Mouse (Mus musculus) CD4-positive, CD25-positive, alpha-beta regulatory T cell, adult 9 weeks (primary cell): ENCODE measurements around the gene Tfeb. TPM values are rescaled to one million over a fixed set of nuclear protein-coding genes. Genes with fewer than 3 reads are reported as not detected.

Source experiments
- polyA plus RNA-seq: library from polyadenylated mRNA; unstranded; fragments of 100-300 nt; shearing (Covaris generic); gene quantifications from one replicate; pipeline ENCODE4 v1.2.1, GENCODE M21; 2017

The Tfeb gene
- polyA plus RNA-seq = 11.1 TPM

GRCm38 (mm10) chr17:47736856-47737255 lies at the start of gene Tfeb:
Gene Tfeb (plus strand): TSS chr17:47737030.

DNA sequence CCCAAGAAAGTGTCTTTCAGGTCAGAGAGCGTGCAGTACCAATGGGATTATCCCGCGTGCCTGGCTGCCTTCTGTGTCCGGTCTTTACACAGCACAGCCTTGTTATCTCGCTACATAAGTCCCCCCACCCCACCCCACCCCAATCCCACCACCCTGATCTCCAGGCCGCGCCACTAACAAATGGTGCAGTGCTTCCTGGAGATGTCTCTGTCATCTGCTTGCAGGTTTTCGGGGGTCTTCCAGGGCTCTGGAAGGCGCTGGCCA lies 48.6 kb upstream of the Tfeb start, which contains the start of gene Tomm6:
Tomm6 (minus strand) TSS at position 43 of the 264 bp plus-strand sequence.

GRCm38 (mm10) chr17:47688608-47689575 lies 47.9 kb upstream of the Tfeb start, which contains the start of gene Frs3:
Gene Frs3 (plus strand): TSS chr17:47689030.

GRCm38 (mm10) chr17:47694442-47694502 lies 42.6 kb upstream of the Tfeb start, which contains the start of gene Gm21981:
Gene Gm21981 (minus strand): TSS chr17:47694455.

DNA sequence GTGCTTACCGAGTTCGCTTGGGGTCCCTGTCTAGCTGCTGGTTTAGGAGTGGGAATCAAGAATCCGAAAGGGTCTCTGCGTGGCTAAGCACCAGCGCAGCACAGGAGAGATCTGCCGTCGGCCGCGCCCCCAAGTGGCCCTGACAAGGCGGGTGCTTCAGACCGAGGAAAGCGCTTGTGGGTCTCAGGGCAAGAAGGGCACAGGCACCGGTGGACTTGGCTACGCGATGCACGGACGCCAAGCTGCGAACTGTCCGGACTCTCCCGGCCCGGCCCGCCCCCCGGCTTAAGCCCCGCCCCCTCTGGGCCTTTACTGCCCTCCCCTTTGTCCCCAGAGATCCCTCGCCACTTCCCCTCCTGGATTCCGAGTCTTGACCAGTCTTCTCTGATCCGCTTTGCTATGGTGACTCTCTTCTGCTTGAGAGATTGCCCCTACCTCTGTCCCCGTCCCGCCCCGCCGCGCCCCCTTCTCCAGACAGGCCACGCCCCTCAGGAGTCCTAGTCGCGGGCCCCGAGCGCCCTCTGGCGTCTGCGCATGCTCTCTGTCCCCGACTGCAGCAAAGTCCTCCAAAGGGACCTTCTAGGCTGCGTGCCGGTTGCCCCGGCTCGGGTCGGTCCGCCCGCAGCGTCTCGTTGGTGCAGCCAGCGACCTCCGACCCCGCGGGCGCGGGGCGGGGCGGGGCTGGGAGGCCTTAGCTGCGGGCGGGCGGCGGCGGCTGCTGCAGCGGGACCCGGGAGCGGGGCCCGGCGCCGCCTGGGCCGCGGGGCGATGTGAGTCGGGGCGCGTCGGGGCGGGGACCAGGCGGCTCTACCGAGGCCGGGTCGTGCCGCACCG lies 42.1 kb upstream of the Tfeb start, which contains the start of gene Prickle4:
Prickle4 (minus strand) TSS at position 234 of the 834 bp plus-strand sequence.

GRCm38 (mm10) chr17:47726566-47726965 lies 10.3 kb upstream of the Tfeb start, which contains the start of gene Pgc:
Gene Pgc (plus strand): TSS chr17:47726842.

DNA sequence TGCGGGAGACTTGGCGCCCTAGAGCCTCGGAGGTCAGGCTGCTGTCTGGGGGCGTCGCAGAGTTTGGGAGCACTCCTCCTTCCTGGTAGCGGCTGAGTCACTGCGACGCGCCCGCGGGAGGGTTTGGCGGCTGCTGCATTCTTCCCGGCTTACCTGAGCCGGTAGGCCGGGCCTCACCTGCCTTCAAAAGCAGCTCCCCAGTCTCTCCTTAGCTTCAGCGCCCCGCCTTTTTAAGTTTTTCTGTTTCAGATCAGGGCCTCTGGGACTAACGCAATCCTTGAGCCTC lies 97.6 kb downstream of the Tfeb start, which contains the start of gene Mdfi:
Mdfi (minus strand) TSS at position 210 of the 286 bp plus-strand sequence.

Other genes starting within 250 kb of the Tfeb start
- 60.2 TPM for gene Taf8, start 234.7 kb upstream of the Tfeb start, polyA plus RNA-seq
- gene Ccnd3, start 232.0 kb upstream of the Tfeb start, polyA plus RNA-seq = 261 TPM
- 19.5 TPM for gene Bysl, start 125.5 kb upstream of the Tfeb start, polyA plus RNA-seq
- gene Med20, start 125.4 kb upstream of the Tfeb start, polyA plus RNA-seq = 45.5 TPM
- 0.29 TPM for gene Gm20517, start 125.4 kb upstream of the Tfeb start, polyA plus RNA-seq
- gene Usp49, start 106.3 kb upstream of the Tfeb start, polyA plus RNA-seq = 0.61 TPM
- gene Tomm6, start 48.6 kb upstream of the Tfeb start, polyA plus RNA-seq = 288 TPM
- 0.62 TPM for gene Frs3, start 48.0 kb upstream of the Tfeb start, polyA plus RNA-seq
- not detected for gene Gm21981, start 42.6 kb upstream of the Tfeb start, polyA plus RNA-seq
- not detected for gene Prickle4, start 42.3 kb upstream of the Tfeb start, polyA plus RNA-seq
- not detected for gene Pgc, start 10.2 kb upstream of the Tfeb start, polyA plus RNA-seq
- gene Mdfi, start 97.7 kb downstream of the Tfeb start, polyA plus RNA-seq = not detected
- 6.4 TPM for gene Foxp4, start 187.6 kb downstream of the Tfeb start, polyA plus RNA-seq